Mouse (Mus musculus): ENCODE data around the gene E130309D02Rik.

GRCm38 (mm10) chr5:143288378-143288911, 26.7 kb downstream of the E130309D02Rik start:
- TF ChIP-seq USF1 (IDR thresholded peaks at IDR 0.05; ENCODE audit: low read depth) (no peak), CEBPB (IDR thresholded peaks at IDR 0.05; ENCODE audit: low read depth) (no peak), CTCF (IDR thresholded peaks at IDR 0.05; ENCODE audit: control insufficient read depth, insufficient read depth, insufficient read length) (no peak), MYOD1 (IDR thresholded peaks at IDR 0.05; ENCODE audit: control insufficient read depth, insufficient read length, low read depth) (no peak), MYOG (IDR thresholded peaks at IDR 0.05; ENCODE audit: control insufficient read depth, extremely low read depth, insufficient read length) (no peak), MAX (IDR thresholded peaks at IDR 0.05) (no peak)

All from C2C12 (cell line).